Mouse (Mus musculus): ENCODE measurements around the gene Cct6b.

GRCm38 (mm10) chr11:82808485-82808884 lies 44.4 kb upstream of the Cct6b start:
- TF ChIP-seq CTCF (IDR thresholded peaks at IDR 0.05; ENCODE audit: extremely low read depth, insufficient read depth, low read length) (no peak), POLR2A (IDR thresholded peaks at IDR 0.05; ENCODE audit: extremely low read depth, insufficient read depth, low read length) (no peak)

Data from cortical plate, adult 2 months (tissue).